Mouse (Mus musculus): ENCODE data around the gene Tmem59. TPM values are rescaled to one million over a fixed set of nuclear protein-coding genes. Genes with fewer than 3 reads are reported as not detected.
A peak's percentile ranks its signal among the peaks of the same experiment; 100 is the strongest.

Tmem59 gene
- polyA plus RNA-seq, 2 experiments, result 51.3 to 129 TPM

DNA sequence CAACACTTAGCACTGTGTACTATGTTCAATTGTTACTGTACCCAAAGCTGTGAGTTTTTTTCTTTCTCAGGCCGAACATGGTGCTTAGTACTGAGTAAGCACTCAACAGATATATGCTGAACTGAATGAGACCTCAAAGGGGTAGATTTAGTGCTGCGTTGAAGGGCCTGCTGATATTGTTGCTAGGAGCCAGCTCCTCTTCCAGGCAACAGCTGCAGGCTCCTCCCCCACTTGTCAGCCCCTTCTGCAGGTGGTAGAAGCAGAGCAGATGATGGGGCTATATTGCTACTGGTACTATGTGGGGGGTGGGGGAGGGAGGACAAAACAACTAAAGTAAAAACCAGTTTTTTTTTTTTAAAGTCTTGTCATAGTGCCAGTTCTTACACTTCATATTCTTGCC lies 71.3 kb downstream of the Tmem59 start:
- H3K4me2 ChIP-seq (ENCODE audit: low read depth), result no peak overlapping the region
- H3K27me3 ChIP-seq (ENCODE audit: control insufficient read depth, insufficient read depth, low read length), result no peaks in the 10 kb centered on the region
- no peak overlapping the region for H3K4me3 ChIP-seq (ENCODE audit: insufficient read depth in 1 of 2, low read depth in 2 of 2, low read length in 2 of 2)
- no peaks in the 10 kb centered on the region for H3K9me3 ChIP-seq (ENCODE audit: control insufficient read depth, low read length)
- no peaks in the 10 kb centered on the region for H3K36me3 ChIP-seq (replicated peaks; ENCODE audit: control insufficient read depth, insufficient read depth, low read depth)
- no peak overlapping the region for H3K27ac ChIP-seq
- H3K4me1 ChIP-seq (replicated peaks; ENCODE audit: control insufficient read depth in 2 of 2, insufficient read depth in 2 of 2, low read length in 1 of 2), result peaks cover 2 to 22% of the 10 kb centered on the region in 2 experiments; a peak in 3 of 4 replicates
- no peak for DNase-seq (ENCODE audit: low read depth in 3 of 3, low spot score in 3 of 3)
- ATAC-seq (ENCODE audit: insufficient read depth), result no peak
- TF ChIP-seq EP300 (IDR thresholded peaks at IDR 0.05; ENCODE audit: low read depth) (no peak), CTCF (IDR thresholded peaks at IDR 0.05; ENCODE audit: low read depth) (no peak)
- 54% methylated on average over 2 of the region's 2 CpGs for WGBS (ENCODE audit: insufficient replicate concordance)
- H3K9ac ChIP-seq (replicated peaks), result no peak overlapping the region

DNA sequence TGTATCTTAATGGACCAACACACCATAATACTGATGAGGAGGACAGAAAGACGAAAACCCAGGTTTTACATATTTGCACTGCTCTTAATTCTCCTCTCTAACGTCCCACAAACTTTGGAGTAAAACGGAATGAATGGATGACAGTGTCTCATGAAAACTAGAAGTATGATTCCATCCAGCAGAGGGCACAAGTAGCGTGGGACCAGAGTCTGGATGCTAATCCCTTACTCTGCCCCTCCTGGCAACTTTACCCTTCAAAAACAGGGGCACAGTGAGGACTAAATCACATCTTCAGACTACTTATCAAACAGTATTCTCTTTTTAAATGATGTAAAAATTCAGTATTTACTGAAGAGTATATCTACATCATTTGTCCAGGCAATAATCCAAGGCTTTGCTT lies 72.3 kb downstream of the Tmem59 start:
- Histone ChIP-seq H3K27me3 (ENCODE audit: control insufficient read depth, insufficient read depth, low read length) (no peaks in the 10 kb centered on the region), H3K9me3 (ENCODE audit: control insufficient read depth, low read length) (no peaks in the 10 kb centered on the region), H3K9ac (replicated peaks) (no peak overlapping the region), H3K27ac (no peak overlapping the region), H3K4me3 (ENCODE audit: insufficient read depth in 1 of 2, low read depth in 2 of 2, low read length in 2 of 2) (no peak overlapping the region), H3K4me2 (ENCODE audit: low read depth) (no peak overlapping the region), H3K36me3 (replicated peaks; ENCODE audit: control insufficient read depth, insufficient read depth, low read depth) (no peaks in the 10 kb centered on the region), H3K4me1 (replicated peaks; ENCODE audit: control insufficient read depth in 2 of 2, insufficient read depth in 2 of 2, low read length in 1 of 2) (peaks cover 2 to 22% of the 10 kb centered on the region in 2 experiments; a peak in 3 of 4 replicates)
- DNase-seq (ENCODE audit: low read depth in 3 of 3, low spot score in 3 of 3) (peak in 2 of 3 experiments; percentile 20 to 37), ATAC-seq (ENCODE audit: insufficient read depth) (no peak)
- TF ChIP-seq CTCF (IDR thresholded peaks at IDR 0.05; ENCODE audit: low read depth) (peak; percentile 68), EP300 (IDR thresholded peaks at IDR 0.05; ENCODE audit: low read depth) (no peak)
- WGBS (ENCODE audit: insufficient replicate concordance), result 22% methylated on average over 4 of the region's 4 CpGs

Other genes with a start within 250 kb of the Tmem59 start
- 36.4 and 38.8 TPM in 2 replicates for gene Mrpl37, start 111.5 kb upstream of the Tmem59 start, polyA plus RNA-seq (2012; rRNA removed)
- 57.9 and 65.4 TPM in 2 replicates for gene Mrpl37, start 111.5 kb upstream of the Tmem59 start, polyA plus RNA-seq (2014; fragmentation: Nextera tagmentation; extraction: Ambion mirVana)
- 1.7 and 1.9 TPM in 2 replicates for gene Cyb5rl, start 111.4 kb upstream of the Tmem59 start, polyA plus RNA-seq (2012; rRNA removed)
- 1.2 and 2.0 TPM in 2 replicates for gene Cyb5rl, start 111.4 kb upstream of the Tmem59 start, polyA plus RNA-seq (2014; fragmentation: Nextera tagmentation; extraction: Ambion mirVana)
- gene Cdcp2, start 81.5 kb upstream of the Tmem59 start, polyA plus RNA-seq (2012; rRNA removed), result not detected in 2 replicates
- not detected in 2 replicates for gene Cdcp2, start 81.5 kb upstream of the Tmem59 start, polyA plus RNA-seq (2014; fragmentation: Nextera tagmentation; extraction: Ambion mirVana)
- 3.3 and 5.5 TPM in 2 replicates for gene Tceanc2, start 717 bp downstream of the Tmem59 start, polyA plus RNA-seq (2012; rRNA removed)
- gene Tceanc2, start 717 bp downstream of the Tmem59 start, polyA plus RNA-seq (2014; fragmentation: Nextera tagmentation; extraction: Ambion mirVana), result 11.3 and 24.2 TPM in 2 replicates
- not detected in 2 replicates for gene Ldlrad1, start 30.8 kb downstream of the Tmem59 start, polyA plus RNA-seq (2012; rRNA removed)
- gene Ldlrad1, start 30.8 kb downstream of the Tmem59 start, polyA plus RNA-seq (2014; fragmentation: Nextera tagmentation; extraction: Ambion mirVana), result not detected in 2 replicates
- 4.3 and 7.6 TPM in 2 replicates for gene Lrrc42, start 75.1 kb downstream of the Tmem59 start, polyA plus RNA-seq (2012; rRNA removed)
- gene Lrrc42, start 75.1 kb downstream of the Tmem59 start, polyA plus RNA-seq (2014; fragmentation: Nextera tagmentation; extraction: Ambion mirVana), result 11.1 TPM in 2 replicates
- 2.2 and 3.6 TPM in 2 replicates for gene Hspb11, start 75.2 kb downstream of the Tmem59 start, polyA plus RNA-seq (2012; rRNA removed)
- 7.8 and 8.2 TPM in 2 replicates for gene Hspb11, start 75.2 kb downstream of the Tmem59 start, polyA plus RNA-seq (2014; fragmentation: Nextera tagmentation; extraction: Ambion mirVana)
- gene Dio1, start 128.8 kb downstream of the Tmem59 start, polyA plus RNA-seq (2012; rRNA removed), result 0.03 TPM in 1 of 2 replicates, not detected in the other
- gene Dio1, start 128.8 kb downstream of the Tmem59 start, polyA plus RNA-seq (2014; fragmentation: Nextera tagmentation; extraction: Ambion mirVana), result not detected in 2 replicates
- gene Yipf1, start 136.0 kb downstream of the Tmem59 start, polyA plus RNA-seq (2012; rRNA removed), result 11.9 and 12.7 TPM in 2 replicates
- 23.0 and 27.3 TPM in 2 replicates for gene Yipf1, start 136.0 kb downstream of the Tmem59 start, polyA plus RNA-seq (2014; fragmentation: Nextera tagmentation; extraction: Ambion mirVana)
- gene Ndc1, start 189.4 kb downstream of the Tmem59 start, polyA plus RNA-seq (2012; rRNA removed), result 8.7 and 9.6 TPM in 2 replicates
- gene Ndc1, start 189.4 kb downstream of the Tmem59 start, polyA plus RNA-seq (2014; fragmentation: Nextera tagmentation; extraction: Ambion mirVana), result 17.2 and 21.2 TPM in 2 replicates